ENCODE assay signal across 25 mouse cellular contexts in genomic region chr1:120368138-120368537, GRCm38 (mm10). TPM values are rescaled to one million over a fixed set of nuclear protein-coding genes. Genes with fewer than 3 reads are reported as not detected.
DNase-seq lines count a peak whose midpoint lies in the region; ATAC-seq and TF ChIP-seq lines count a peak whose summit lies in the region.
"Had no signal": no experiment of that assay in that cellular context is flagged by ENCODE, and none has a peak within 500 bp of the region (broad histone marks: within the 10 kb centered on the region; RNA-seq: fewer than 3 reads in every experiment).

No protein-coding gene starts in this region.

- TF ChIP-seq CTCF in kidney, adult 2 months (conservative IDR thresholded peaks at IDR 0.05; ENCODE audit: insufficient read depth, insufficient read length, low read depth, low read length), result peak; percentile 7; the same call in 1 of the 2 replicates
- peak; percentile 38 for TF ChIP-seq CTCF in lung, postnatal 0 days (IDR thresholded peaks at IDR 0.05)
- TF ChIP-seq CTCF in ES-Bruce4 (IDR thresholded peaks at IDR 0.05; ENCODE audit: low read depth, low read length), result peak; percentile 39

- no peak overlapping the region for H3K4me2 ChIP-seq in lung, postnatal 0 days (replicated peaks; ENCODE audit: low read depth, low read length)
- H3K4me2 ChIP-seq: embryonic facial prominence, embryonic 15.5 days; heart, embryonic 11.5 days; hindbrain, embryonic 13.5 days; midbrain, embryonic 13.5 days; neural tube, embryonic 15.5 days had no signal

- no peaks in the 10 kb centered on the region for H3K36me3 ChIP-seq in kidney, adult 2 months (ENCODE audit: control insufficient read depth, insufficient read depth, low read length)
- no peaks in the 10 kb centered on the region for H3K36me3 ChIP-seq in lung, postnatal 0 days (ENCODE audit: insufficient read depth, low read length)
- H3K36me3 ChIP-seq in ES-Bruce4 (ENCODE audit: control insufficient read depth, insufficient read depth, low read length, poor library complexity, severe bottlenecking), result no peaks in the 10 kb centered on the region
- no peaks in the 10 kb centered on the region for H3K36me3 ChIP-seq in midbrain, embryonic 10.5 days
- H3K36me3 ChIP-seq: embryonic facial prominence, embryonic 15.5 days; forebrain, embryonic 10.5 days; hindbrain, embryonic 13.5 days; limb, embryonic 10.5 days; midbrain, embryonic 13.5 days; neural tube, embryonic 15.5 days had no signal

- no peak for TF ChIP-seq EP300 in lung, postnatal 0 days (IDR thresholded peaks at IDR 0.05)
- TF ChIP-seq EP300 in ES-Bruce4 (IDR thresholded peaks at IDR 0.05; ENCODE audit: insufficient read depth, low read depth, low read length), result no peak

- no peak for ATAC-seq in lung, postnatal 0 days
- ATAC-seq: midbrain, embryonic 13.5 days had no signal

- no peaks in the 10 kb centered on the region for H3K27me3 ChIP-seq in kidney, adult 2 months (replicated peaks; ENCODE audit: control insufficient read depth, insufficient read depth, low read length)
- H3K27me3 ChIP-seq in lung, postnatal 0 days (replicated peaks; ENCODE audit: insufficient read depth, low read length), result no peaks in the 10 kb centered on the region
- H3K27me3 ChIP-seq in ES-Bruce4 (ENCODE audit: control insufficient read depth, insufficient read depth, low read length, poor library complexity, severe bottlenecking), result no peaks in the 10 kb centered on the region
- no peaks in the 10 kb centered on the region for H3K27me3 ChIP-seq in midbrain, embryonic 10.5 days (ENCODE audit: low read depth, poor library complexity, severe bottlenecking)
- H3K27me3 ChIP-seq: embryonic facial prominence, embryonic 15.5 days; hindbrain, embryonic 13.5 days; midbrain, embryonic 13.5 days; neural tube, embryonic 15.5 days had no signal

- H3K4me3 ChIP-seq in kidney, adult 2 months (ENCODE audit: insufficient read depth, low read depth, low read length), result no peak overlapping the region
- no peak overlapping the region for H3K4me3 ChIP-seq in lung, postnatal 0 days (ENCODE audit: low read depth, low read length)
- no peak overlapping the region for H3K4me3 ChIP-seq in ES-Bruce4 (ENCODE audit: low read depth, low read length)
- no peak overlapping the region for H3K4me3 ChIP-seq in midbrain, embryonic 10.5 days
- H3K4me3 ChIP-seq: embryonic facial prominence, embryonic 15.5 days; forebrain, embryonic 10.5 days; hindbrain, embryonic 13.5 days; limb, embryonic 10.5 days; midbrain, embryonic 13.5 days; myocyte; neural tube, embryonic 15.5 days had no signal

- 75% methylated on average over 3 of the region's 3 CpGs for WGBS in kidney, adult 2 months
- WGBS in lung, postnatal 0 days, result 68% methylated on average over 3 of the region's 3 CpGs
- 76% methylated on average over 3 of the region's 3 CpGs for WGBS in midbrain, embryonic 10.5 days

- H3K9ac ChIP-seq in lung, postnatal 0 days (replicated peaks; ENCODE audit: low read depth), result no peak overlapping the region
- H3K9ac ChIP-seq in ES-Bruce4 (ENCODE audit: low read depth, poor library complexity, severe bottlenecking), result no peak overlapping the region
- H3K9ac ChIP-seq: embryonic facial prominence, embryonic 15.5 days; hindbrain, embryonic 13.5 days; midbrain, embryonic 13.5 days; neural tube, embryonic 15.5 days had no signal

- no peaks in the 10 kb centered on the region for H3K9me3 ChIP-seq in lung, postnatal 0 days (ENCODE audit: low read length)
- 0 out of 2 replicates have a peak, but pooled peaks cover 3% of the 10 kb centered on the region for H3K9me3 ChIP-seq in ES-Bruce4 (replicated peaks; ENCODE audit: control insufficient read depth, insufficient read depth, low read length, poor library complexity, severe bottlenecking)
- H3K9me3 ChIP-seq in midbrain, embryonic 10.5 days (replicated peaks), result no peaks in the 10 kb centered on the region
- H3K9me3 ChIP-seq: embryonic facial prominence, embryonic 15.5 days; forebrain, embryonic 10.5 days; hindbrain, embryonic 13.5 days; limb, embryonic 10.5 days; midbrain, embryonic 13.5 days; neural tube, embryonic 15.5 days had no signal

- no peak overlapping the region for H3K27ac ChIP-seq in kidney, adult 2 months (ENCODE audit: insufficient read depth, low read depth, low read length)
- H3K27ac ChIP-seq in lung, postnatal 0 days (ENCODE audit: low read length), result no peak overlapping the region
- H3K27ac ChIP-seq in ES-Bruce4 (ENCODE audit: insufficient read depth, low read length), result no peak overlapping the region
- H3K27ac ChIP-seq in midbrain, embryonic 10.5 days (replicated peaks), result no peak overlapping the region
- H3K27ac ChIP-seq: embryonic facial prominence, embryonic 15.5 days; forebrain, embryonic 10.5 days; hindbrain, embryonic 13.5 days; limb, embryonic 10.5 days; macrophage; midbrain, embryonic 13.5 days; neural tube, embryonic 15.5 days had no signal

- DNase-seq in kidney, adult 2 months, result no peak
- DNase-seq in kidney, postnatal 10 days, result no peak
- no peak for DNase-seq in lung, postnatal 0 days (ENCODE audit: low spot score)
- DNase-seq in lung, postnatal 36 days, result no peak
- DNase-seq in R1 (ENCODE audit: low read depth, low spot score), result peak; percentile 63
- no peak for DNase-seq in midbrain, embryonic 10.5 days (ENCODE audit: low spot score)
- DNase-seq in embryo, embryonic 10 days (ENCODE audit: low spot score), result no peak
- DNase-seq: cerebellum, postnatal 10 days; embryo, embryonic 11 days; gastrocnemius, postnatal 36 days; heart, postnatal 14 days; kidney, adult 18-20 months; retina, postnatal 1 day had no signal

- no peaks in the 10 kb centered on the region for H3K4me1 ChIP-seq in kidney, adult 2 months (ENCODE audit: control insufficient read depth, insufficient read depth, low read length)
- no peaks in the 10 kb centered on the region for H3K4me1 ChIP-seq in lung, postnatal 0 days (ENCODE audit: insufficient read depth, low read depth, low read length)
- no peaks in the 10 kb centered on the region for H3K4me1 ChIP-seq in ES-Bruce4 (ENCODE audit: control insufficient read depth, insufficient read depth, low read length)
- no peaks in the 10 kb centered on the region for H3K4me1 ChIP-seq in midbrain, embryonic 10.5 days
- H3K4me1 ChIP-seq: embryonic facial prominence, embryonic 15.5 days; forebrain, embryonic 10.5 days; hindbrain, embryonic 13.5 days; midbrain, embryonic 13.5 days; neural tube, embryonic 15.5 days had no signal

- TF ChIP-seq POLR2A in kidney, adult 2 months (IDR thresholded peaks at IDR 0.05; ENCODE audit: low read depth, low read length), result no peak
- no peak for TF ChIP-seq POLR2A in ES-Bruce4 (IDR thresholded peaks at IDR 0.05; ENCODE audit: insufficient read depth, low read length)

RNA-seq across cellular contexts. Expression of gene C1ql2, which starts 27.8 kb away (rescaled TPM):
- polyA plus RNA-seq in kidney, adult 2 months (2012; rRNA removed), result 0.08 TPM in 1 of 2 replicates, not detected in the other
- not detected in 2 replicates for polyA plus RNA-seq in lung, postnatal 0 days (2015; fragmentation: Nextera tagmentation; extraction: Ambion mirVana)
- 0.33 TPM in 1 of 2 replicates, not detected in the other for polyA plus RNA-seq in ES-Bruce4 (2011; ENCODE audit: insufficient read depth, insufficient read length, low read depth, missing spikeins)
- polyA plus RNA-seq in midbrain, embryonic 10.5 days (2016; fragmentation: Nextera tagmentation; extraction: Ambion mirVana), result 0.19 and 1.0 TPM in 2 replicates
- polyA plus RNA-seq: embryonic facial prominence, embryonic 15.5 days; heart, embryonic 11.5 days; large intestine, adult 2 months; limb, embryonic 10.5 days; liver, embryonic 16.5 days; macrophage; myocyte had no signal
